Mouse (Mus musculus): ENCODE results near the gene Atad3a. TPM values are rescaled to one million over a fixed set of nuclear protein-coding genes. Genes with fewer than 3 reads are reported as not detected.
A peak's percentile ranks its signal among the peaks of the same experiment; 100 is the strongest.

Gene Atad3a
- polyA plus RNA-seq (2015; fragmentation: Nextera tagmentation; extraction: Ambion mirVana), result 93.9 and 100 TPM in 2 replicates

GRCm38 (mm10) chr4:155760613-155761355, at the start of gene Atad3a:
Gene Atad3a (minus strand): TSS chr4:155761093.
- WGBS, result under 1% methylated on average over 57 of the region's 68 CpGs
- no peaks in the 10 kb centered on the region for H3K27me3 ChIP-seq (replicated peaks; ENCODE audit: control insufficient read depth, insufficient read depth, low read length)
- H3K4me3 ChIP-seq (ENCODE audit: low read length), result peak within 1 kb of the TSS; percentile 79
- H3K4me1 ChIP-seq (ENCODE audit: control insufficient read depth, insufficient read depth, low read depth, low read length), result peaks cover 24% of the 10 kb centered on the region
- peak within 1 kb of the TSS; percentile 63 for H3K27ac ChIP-seq (ENCODE audit: low read depth, low read length)
- peak within 1 kb of the TSS; percentile 98 for H3K4me2 ChIP-seq (ENCODE audit: low read length)
- peak; percentile 98 for ATAC-seq
- H3K36me3 ChIP-seq (ENCODE audit: control insufficient read depth, insufficient read depth, low read length), result peaks cover 7% of the 10 kb centered on the region; the same call in 1 of the 2 replicates
- H3K9me3 ChIP-seq (ENCODE audit: control insufficient read depth, low read length), result no peaks in the 10 kb centered on the region
- peak within 1 kb of the TSS; percentile 83 for H3K9ac ChIP-seq (ENCODE audit: low read depth, low read length)

GRCm38 (mm10) chr4:155807841-155808240, 46.9 kb upstream of the Atad3a start:
- no peaks in the 10 kb centered on the region for H3K27me3 ChIP-seq (replicated peaks; ENCODE audit: control insufficient read depth, insufficient read depth, low read length)
- H3K9ac ChIP-seq (ENCODE audit: low read depth, low read length), result no peak overlapping the region
- H3K27ac ChIP-seq (ENCODE audit: low read depth, low read length), result no peak overlapping the region
- no peak overlapping the region for H3K4me2 ChIP-seq (ENCODE audit: low read length)
- no peaks in the 10 kb centered on the region for H3K9me3 ChIP-seq (ENCODE audit: control insufficient read depth, low read length)
- H3K4me1 ChIP-seq (ENCODE audit: control insufficient read depth, insufficient read depth, low read depth, low read length), result peaks cover 17% of the 10 kb centered on the region
- ATAC-seq, result no peak
- 95% methylated on average over 3 of the region's 3 CpGs for WGBS
- H3K36me3 ChIP-seq (ENCODE audit: control insufficient read depth, insufficient read depth, low read length), result peaks cover 30% of the 10 kb centered on the region
- no peak overlapping the region for H3K4me3 ChIP-seq (ENCODE audit: low read length)

- no peaks in the 10 kb centered on the region for H3K9me3 ChIP-seq (ENCODE audit: control insufficient read depth, low read length)
- H3K4me3 ChIP-seq (ENCODE audit: low read length), result peak overlapping the region; percentile 93
- peak; percentile 98 for ATAC-seq
- under 1% methylated on average over 54 of the region's 58 CpGs for WGBS
- H3K36me3 ChIP-seq (ENCODE audit: control insufficient read depth, insufficient read depth, low read length), result peaks cover 12% of the 10 kb centered on the region
- no peaks in the 10 kb centered on the region for H3K27me3 ChIP-seq (replicated peaks; ENCODE audit: control insufficient read depth, insufficient read depth, low read length)
- H3K27ac ChIP-seq (ENCODE audit: low read depth, low read length), result peak overlapping the region; percentile 77
- H3K9ac ChIP-seq (ENCODE audit: low read depth, low read length), result peak overlapping the region; percentile 89
- peaks cover 14% of the 10 kb centered on the region for H3K4me1 ChIP-seq (ENCODE audit: control insufficient read depth, insufficient read depth, low read depth, low read length)
- H3K4me2 ChIP-seq (ENCODE audit: low read length), result peak overlapping the region; percentile 82
These were observed 42.6 kb upstream of the Atad3a start for GRCm38 (mm10) chr4:155803340-155804041.

- peak; percentile 80 for ATAC-seq
- H3K9ac ChIP-seq (ENCODE audit: low read depth, low read length), result peak within 1 kb of the TSS; percentile 89
These were observed 41.9 kb upstream of the Atad3a start, which contains the start of gene Mrpl20 for GRCm38 (mm10) chr4:155802741-155803339. Gene Mrpl20 (plus strand): TSS chr4:155802878.

GRCm38 (mm10) chr4:155802075-155802474, 41.2 kb upstream of the Atad3a start:
- 100% methylated on average over 1 of the region's 1 CpGs for WGBS
- Histone ChIP-seq H3K4me2 (ENCODE audit: low read length) (no peak overlapping the region), H3K4me1 (ENCODE audit: control insufficient read depth, insufficient read depth, low read depth, low read length) (peaks cover 14% of the 10 kb centered on the region), H3K27ac (ENCODE audit: low read depth, low read length) (no peak overlapping the region), H3K4me3 (ENCODE audit: low read length) (no peak overlapping the region), H3K9me3 (ENCODE audit: control insufficient read depth, low read length) (no peaks in the 10 kb centered on the region), H3K27me3 (replicated peaks; ENCODE audit: control insufficient read depth, insufficient read depth, low read length) (no peaks in the 10 kb centered on the region), H3K9ac (ENCODE audit: low read depth, low read length) (no peak overlapping the region), H3K36me3 (ENCODE audit: control insufficient read depth, insufficient read depth, low read length) (peaks cover 4% of the 10 kb centered on the region; the same call in 1 of the 2 replicates)
- ATAC-seq, result no peak

More at GRCm38 (mm10) chr4:155802741-155803339, 41.9 kb upstream of the Atad3a start, which contains the start of gene Mrpl20:
- H3K4me1 ChIP-seq (ENCODE audit: control insufficient read depth, insufficient read depth, low read depth, low read length), result peaks cover 14% of the 10 kb centered on the region
- peak within 1 kb of the TSS; percentile 82 for H3K4me2 ChIP-seq (ENCODE audit: low read length)
- H3K36me3 ChIP-seq (ENCODE audit: control insufficient read depth, insufficient read depth, low read length), result peaks cover 9% of the 10 kb centered on the region
- WGBS, result 6% methylated on average over 12 of the region's 12 CpGs
- peak within 1 kb of the TSS; percentile 93 for H3K4me3 ChIP-seq (ENCODE audit: low read length)
- no peaks in the 10 kb centered on the region for H3K27me3 ChIP-seq (replicated peaks; ENCODE audit: control insufficient read depth, insufficient read depth, low read length)
- peak within 1 kb of the TSS; percentile 77 for H3K27ac ChIP-seq (ENCODE audit: low read depth, low read length)
- H3K9me3 ChIP-seq (ENCODE audit: control insufficient read depth, low read length), result no peaks in the 10 kb centered on the region

GRCm38 (mm10) chr4:155793730-155794129, 32.8 kb upstream of the Atad3a start:
- Histone ChIP-seq H3K27me3 (replicated peaks; ENCODE audit: control insufficient read depth, insufficient read depth, low read length) (no peaks in the 10 kb centered on the region; the same call in 1 of the 2 replicates), H3K9me3 (ENCODE audit: control insufficient read depth, low read length) (no peaks in the 10 kb centered on the region), H3K4me3 (ENCODE audit: low read length) (no peak overlapping the region), H3K27ac (ENCODE audit: low read depth, low read length) (no peak overlapping the region), H3K4me1 (ENCODE audit: control insufficient read depth, insufficient read depth, low read depth, low read length) (no peaks in the 10 kb centered on the region), H3K9ac (ENCODE audit: low read depth, low read length) (no peak overlapping the region), H3K4me2 (ENCODE audit: low read length) (no peak overlapping the region), H3K36me3 (ENCODE audit: control insufficient read depth, insufficient read depth, low read length) (no peaks in the 10 kb centered on the region)
- no peak for ATAC-seq
- WGBS, result 85% methylated on average over 2 of the region's 2 CpGs

GRCm38 (mm10) chr4:155791240-155791933, 30.5 kb upstream of the Atad3a start:
- Histone ChIP-seq H3K9me3 (ENCODE audit: control insufficient read depth, low read length) (no peaks in the 10 kb centered on the region), H3K9ac (ENCODE audit: low read depth, low read length) (no peak overlapping the region), H3K27ac (ENCODE audit: low read depth, low read length) (no peak overlapping the region), H3K4me2 (ENCODE audit: low read length) (no peak overlapping the region), H3K27me3 (replicated peaks; ENCODE audit: control insufficient read depth, insufficient read depth, low read length) (no peaks in the 10 kb centered on the region), H3K36me3 (ENCODE audit: control insufficient read depth, insufficient read depth, low read length) (no peaks in the 10 kb centered on the region), H3K4me3 (ENCODE audit: low read length) (no peak overlapping the region), H3K4me1 (ENCODE audit: control insufficient read depth, insufficient read depth, low read depth, low read length) (no peaks in the 10 kb centered on the region)
- ATAC-seq, result no peak
- 78% methylated on average over 24 of the region's 24 CpGs for WGBS

- ATAC-seq, result no peak
- H3K36me3 ChIP-seq (ENCODE audit: control insufficient read depth, insufficient read depth, low read length), result no peaks in the 10 kb centered on the region
- no peaks in the 10 kb centered on the region for H3K4me1 ChIP-seq (ENCODE audit: control insufficient read depth, insufficient read depth, low read depth, low read length)
- H3K27ac ChIP-seq (ENCODE audit: low read depth, low read length), result no peak overlapping the region
- H3K4me3 ChIP-seq (ENCODE audit: low read length), result no peak overlapping the region
- no peak overlapping the region for H3K4me2 ChIP-seq (ENCODE audit: low read length)
- H3K27me3 ChIP-seq (replicated peaks; ENCODE audit: control insufficient read depth, insufficient read depth, low read length), result no peaks in the 10 kb centered on the region
- 67% methylated on average over 3 of the region's 3 CpGs for WGBS
- no peaks in the 10 kb centered on the region for H3K9me3 ChIP-seq (ENCODE audit: control insufficient read depth, low read length)
- H3K9ac ChIP-seq (ENCODE audit: low read depth, low read length), result no peak overlapping the region
These were observed 29.8 kb upstream of the Atad3a start for GRCm38 (mm10) chr4:155790650-155791161.
